Mouse (Mus musculus) brain, embryonic 14.5 days (tissue): Measurements from ENCODE around the gene Shroom3.

Experiments
- CTCF ChIP-seq: fragments of 200-500 bp; IDR thresholded peaks from 2 replicates; pipeline ENCODE4 v1.5.1; 2012; ENCODE audit warnings: inconsistent platforms, mild to moderate bottlenecking, moderate library complexity, borderline replicate concordance; ENCODE audit not compliant: insufficient read depth, insufficient read length; ENCODE audit errors: extremely low read depth
- POLR2A ChIP-seq: fragments of 200-500 bp; IDR thresholded peaks from 2 replicates; pipeline ENCODE4 v1.6.1; 2012; ENCODE audit warnings: mild to moderate bottlenecking, inconsistent platforms, borderline replicate concordance; ENCODE audit not compliant: poor library complexity, insufficient read depth, insufficient read length, severe bottlenecking; ENCODE audit errors: extremely low read depth

DNA sequence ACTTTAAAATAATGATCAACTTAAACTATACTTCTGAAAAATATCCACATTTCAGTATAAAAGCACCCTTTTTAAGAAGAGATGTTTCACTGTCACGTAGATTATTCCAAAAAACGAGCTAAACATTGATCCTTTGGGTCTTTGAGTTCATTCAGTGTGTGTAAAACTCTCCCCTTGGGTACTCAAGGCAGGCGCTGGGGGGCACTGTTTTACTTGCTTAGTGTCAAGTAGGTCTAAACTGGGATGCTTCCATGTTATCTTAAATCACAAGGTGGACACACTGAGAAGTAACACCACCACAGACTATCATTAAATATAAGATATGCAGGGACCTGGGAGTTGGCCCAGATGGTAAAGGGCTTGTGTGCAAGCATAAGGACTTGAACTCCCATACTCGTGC is 49.7 kb upstream of the Shroom3 start:
- TF ChIP-seq CTCF (peak; percentile 12; the same call in 1 of the 2 replicates), POLR2A (no peak)
